Mouse (Mus musculus): ENCODE measurements at regions not wholly inside any gene's neighbourhood (a gene's known extent, or its start where the extent isn't known, plus 50 kb on each side); places are given as distances from the start of the nearest gene placed in this dataset.

GRCm38 (mm10) chr13:28457403-28457802, 200.1 kb downstream of the Gm11361 start:
- CTCF ChIA-PET: no interaction called here

- CTCF ChIA-PET: no interaction called here
Observed at GRCm38 (mm10) chr13:28455878-28456277, 198.6 kb downstream of the Gm11361 start.

GRCm38 (mm10) chr13:28455016-28455415, 197.7 kb downstream of the Gm11361 start:
- CTCF ChIA-PET: no interaction called here

- CTCF ChIA-PET: no interaction called here
Observed at GRCm38 (mm10) chr13:28450699-28451445, 193.5 kb downstream of the Gm11361 start.

- CTCF ChIA-PET: no interaction called here
Observed at GRCm38 (mm10) chr13:28449026-28449425, 191.7 kb downstream of the Gm11361 start.

- CTCF ChIA-PET: no interaction called here
Observed at GRCm38 (mm10) chr13:28442250-28442649, 184.9 kb downstream of the Gm11361 start.

- CTCF ChIA-PET: no interaction called here
Observed at GRCm38 (mm10) chr13:28433445-28433844, 176.1 kb downstream of the Gm11361 start.

GRCm38 (mm10) chr13:28432017-28432416, 174.7 kb downstream of the Gm11361 start:
- CTCF ChIA-PET: no interaction called here

- CTCF ChIA-PET: no interaction called here
Observed at GRCm38 (mm10) chr13:28426085-28426484, 168.8 kb downstream of the Gm11361 start.

GRCm38 (mm10) chr13:28425116-28425515, 167.8 kb downstream of the Gm11361 start:
- CTCF ChIA-PET: no interaction called here

- CTCF ChIA-PET: no interaction called here
Observed at GRCm38 (mm10) chr13:28424446-28425059, 167.2 kb downstream of the Gm11361 start.

- CTCF ChIA-PET: interaction anchor here (0.6 kb wide), 1 partner anchor 143 kb away, joined by 3 read pairs; no protein-coding TSS in a partner anchor
Observed at GRCm38 (mm10) chr13:28421309-28421708, 164.0 kb downstream of the Gm11361 start.

- CTCF ChIA-PET: no interaction called here
Observed at GRCm38 (mm10) chr13:28420636-28421035, 163.3 kb downstream of the Gm11361 start.

- CTCF ChIA-PET: no interaction called here
Observed at GRCm38 (mm10) chr13:28419950-28420381, 162.6 kb downstream of the Gm11361 start.

GRCm38 (mm10) chr13:28418936-28419681, 161.8 kb downstream of the Gm11361 start:
- CTCF ChIA-PET: no interaction called here

- CTCF ChIA-PET: no interaction called here
Observed at GRCm38 (mm10) chr13:28417929-28418881, 160.9 kb downstream of the Gm11361 start.

- CTCF ChIA-PET: no interaction called here
Observed at GRCm38 (mm10) chr13:28417431-28417928, 160.2 kb downstream of the Gm11361 start.

- CTCF ChIA-PET: no interaction called here
Observed at GRCm38 (mm10) chr13:28416887-28417286, 159.6 kb downstream of the Gm11361 start.

GRCm38 (mm10) chr13:28416231-28416630, 158.9 kb downstream of the Gm11361 start:
- CTCF ChIA-PET: no interaction called here

- CTCF ChIA-PET: no interaction called here
Observed at GRCm38 (mm10) chr13:28415769-28416168, 158.4 kb downstream of the Gm11361 start.

GRCm38 (mm10) chr13:28410324-28410723, 153.0 kb downstream of the Gm11361 start:
- CTCF ChIA-PET: interaction anchor here (0.6 kb wide), 1 partner anchor 9 kb away, joined by 9 read pairs; no protein-coding TSS in a partner anchor

- CTCF ChIA-PET: no interaction called here
Observed at GRCm38 (mm10) chr13:28409609-28409902, 152.2 kb downstream of the Gm11361 start.

Data from spleen, embryonic (tissue).